Mouse (Mus musculus) kidney, embryonic 14.5 days (tissue): Measurements from ENCODE around the gene Sox2. TPM values are rescaled to one million over a fixed set of nuclear protein-coding genes. Genes with fewer than 3 reads are reported as not detected.

Experiments used
- ATAC-seq: fragments of 200-750 bp; cut with Nextera tagmentation; 2 replicates; pipeline ENCODE4 v1.8.0; 2017; ENCODE audit warnings: moderate number of reproducible peaks, mild to moderate bottlenecking, moderate TSS enrichment, moderate library complexity; ENCODE audit not compliant: low FRiP score, low TSS enrichment
- H3K27ac ChIP-seq: fragments of 300-500 bp; sonication (generic); 2 replicates; pipeline ENCODE4 v1.5.1; 2014; ENCODE audit warnings: low read depth, mild to moderate bottlenecking, low read length, moderate library complexity, mixed read lengths
- H3K27me3 ChIP-seq: fragments of 300-500 bp; sonication (generic); 2 replicates; pipeline ENCODE4 v1.6.1; 2014; ENCODE audit warnings: mild to moderate bottlenecking, low read length; ENCODE audit not compliant: control insufficient read depth, insufficient read depth
- H3K36me3 ChIP-seq: fragments of 300-500 bp; sonication (generic); 2 replicates; pipeline ENCODE4 v1.6.1; 2014; ENCODE audit warnings: low read length, mixed read lengths; ENCODE audit not compliant: control insufficient read depth, insufficient read depth
- H3K4me1 ChIP-seq: fragments of 300-500 bp; sonication (generic); 2 replicates; pipeline ENCODE4 v1.6.1; 2014; ENCODE audit warnings: low read length, mixed read lengths; ENCODE audit not compliant: control insufficient read depth, insufficient read depth
- H3K4me2 ChIP-seq: fragments of 300-500 bp; sonication (generic); replicated peaks from 2 replicates; pipeline ENCODE4 v1.6.1; 2014; ENCODE audit warnings: low read depth, mild to moderate bottlenecking, low read length
- H3K4me3 ChIP-seq: fragments of 300-500 bp; sonication (generic); 2 replicates; pipeline ENCODE4 v1.5.1; 2014; ENCODE audit warnings: mild to moderate bottlenecking, low read length
- H3K9ac ChIP-seq: fragments of 300-500 bp; sonication (generic); 2 replicates; pipeline ENCODE4 v1.6.1; 2014; ENCODE audit warnings: low read depth, mild to moderate bottlenecking, low read length, moderate library complexity
- H3K9me3 ChIP-seq: fragments of 300-500 bp; sonication (generic); 2 replicates; pipeline ENCODE4 v1.6.1; 2016; ENCODE audit warnings: low read length; ENCODE audit not compliant: control insufficient read depth
- WGBS: fragments of 180-500 bp; shearing (Covaris S2); extraction: QIAGEN DNeasy Blood & Tissue Kit; methylation state at CpG from one replicate; pipeline ENCODE4 v1.1.7; 2014; 5-methylcytosine and 5-hydroxymethylcytosine counted together
- polyA plus RNA-seq: library from polyadenylated mRNA; unstranded; fragments of >200 nt; fragmentation: Nextera tagmentation; extraction: Ambion mirVana; gene quantifications from 2 replicates; pipeline ENCODE4 v1.2.1, GENCODE M21; 2014

Gene Sox2
- polyA plus RNA-seq, 1 experiment from 2014 or later: not detected

GRCm38 (mm10) chr3:34650621-34651361 lies 586 bp downstream of the Sox2 start:
- Histone ChIP-seq H3K4me3 (peak overlapping the region; percentile 32), H3K9me3 (no peaks in the 10 kb centered on the region), H3K27me3 (peaks cover 86% of the 10 kb centered on the region), H3K4me1 (peaks cover 13% of the 10 kb centered on the region; the same call in 1 of the 2 replicates), H3K36me3 (no peaks in the 10 kb centered on the region), H3K9ac (no peak overlapping the region), H3K4me2 (peak overlapping the region; percentile 61), H3K27ac (no peak overlapping the region)
- peak; percentile 48 for ATAC-seq
- under 1% methylated on average over 66 of the region's 67 CpGs for WGBS

GRCm38 (mm10) chr3:34651486-34652170 lies 1.4 kb downstream of the Sox2 start:
- H3K27ac ChIP-seq: no peak overlapping the region
- H3K27me3 ChIP-seq: peaks cover 86% of the 10 kb centered on the region
- 2% methylated on average over 26 of the region's 26 CpGs for WGBS
- no peak for ATAC-seq
- H3K36me3 ChIP-seq: no peaks in the 10 kb centered on the region
- H3K4me2 ChIP-seq: no peak overlapping the region
- no peak overlapping the region for H3K4me3 ChIP-seq
- no peaks in the 10 kb centered on the region for H3K9me3 ChIP-seq
- H3K4me1 ChIP-seq: peaks cover 13% of the 10 kb centered on the region; the same call in 1 of the 2 replicates
- no peak overlapping the region for H3K9ac ChIP-seq

DNA sequence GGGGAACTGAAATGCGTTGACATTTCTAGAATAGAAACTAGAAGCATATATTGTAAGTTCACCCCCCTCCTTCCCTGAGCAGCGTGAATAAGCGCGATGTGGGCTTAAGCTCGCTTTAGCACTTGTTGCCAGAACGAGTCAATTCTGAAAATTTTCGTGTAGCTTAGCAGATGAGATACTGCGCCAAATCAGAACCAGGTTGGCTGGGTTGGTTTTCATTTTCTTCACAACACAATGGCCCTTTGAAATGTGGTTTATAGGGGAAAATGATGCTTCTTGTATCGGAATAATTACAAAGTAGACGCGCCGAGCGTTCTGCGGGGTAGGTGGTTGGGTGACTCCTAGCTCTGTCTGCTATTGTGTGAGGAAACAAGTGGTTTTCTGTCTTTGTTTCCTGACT lies 2.4 kb downstream of the Sox2 start:
- WGBS: 2% methylated on average over 14 of the region's 14 CpGs
- no peak overlapping the region for H3K4me2 ChIP-seq
- peaks cover 87% of the 10 kb centered on the region for H3K27me3 ChIP-seq
- no peak for ATAC-seq
- no peaks in the 10 kb centered on the region for H3K36me3 ChIP-seq
- H3K4me1 ChIP-seq: peaks cover 13% of the 10 kb centered on the region; the same call in 1 of the 2 replicates
- H3K9ac ChIP-seq: no peak overlapping the region
- no peaks in the 10 kb centered on the region for H3K9me3 ChIP-seq
- H3K27ac ChIP-seq: no peak overlapping the region
- no peak overlapping the region for H3K4me3 ChIP-seq

GRCm38 (mm10) chr3:34653235-34653976 lies 3.2 kb downstream of the Sox2 start:
- H3K4me3 ChIP-seq: no peak overlapping the region
- WGBS: under 1% methylated on average over 26 of the region's 26 CpGs
- no peak overlapping the region for H3K27ac ChIP-seq
- peaks cover 13% of the 10 kb centered on the region; the same call in 1 of the 2 replicates for H3K4me1 ChIP-seq
- no peaks in the 10 kb centered on the region for H3K36me3 ChIP-seq
- no peak overlapping the region for H3K4me2 ChIP-seq
- H3K9ac ChIP-seq: no peak overlapping the region
- peaks cover 89% of the 10 kb centered on the region for H3K27me3 ChIP-seq
- H3K9me3 ChIP-seq: no peaks in the 10 kb centered on the region
- no peak for ATAC-seq

GRCm38 (mm10) chr3:34653977-34654500 lies 3.8 kb downstream of the Sox2 start:
- 2% methylated on average over 9 of the region's 9 CpGs for WGBS
- H3K4me3 ChIP-seq: no peak overlapping the region

DNA sequence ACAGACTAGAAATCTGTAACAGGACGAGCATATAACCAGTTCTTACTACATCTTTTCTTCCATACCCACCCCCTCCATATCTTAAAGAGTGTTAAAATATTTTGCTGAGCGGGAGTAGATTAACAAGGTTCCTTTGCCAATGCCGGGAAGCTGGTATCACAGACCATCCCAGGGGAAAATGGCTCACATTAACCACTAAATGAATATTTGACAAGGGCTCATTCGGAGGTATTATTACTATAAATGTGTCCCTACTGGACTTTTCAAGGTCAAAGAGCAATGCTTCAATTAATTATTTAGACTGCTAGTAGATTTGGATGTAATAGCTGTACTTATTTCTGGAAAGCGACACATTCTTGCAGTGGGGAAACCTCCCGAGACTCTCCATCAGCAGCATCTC lies 4.6 kb downstream of the Sox2 start:
- H3K4me2 ChIP-seq: no peak overlapping the region

More at GRCm38 (mm10) chr3:34653977-34654500, 3.8 kb downstream of the Sox2 start:
- ATAC-seq: no peak
- Histone ChIP-seq H3K4me1 (peaks cover 9% of the 10 kb centered on the region; the same call in 1 of the 2 replicates), H3K4me2 (no peak overlapping the region), H3K27ac (no peak overlapping the region), H3K27me3 (peaks cover 89% of the 10 kb centered on the region), H3K9me3 (no peaks in the 10 kb centered on the region), H3K36me3 (no peaks in the 10 kb centered on the region), H3K9ac (no peak overlapping the region)

DNA sequence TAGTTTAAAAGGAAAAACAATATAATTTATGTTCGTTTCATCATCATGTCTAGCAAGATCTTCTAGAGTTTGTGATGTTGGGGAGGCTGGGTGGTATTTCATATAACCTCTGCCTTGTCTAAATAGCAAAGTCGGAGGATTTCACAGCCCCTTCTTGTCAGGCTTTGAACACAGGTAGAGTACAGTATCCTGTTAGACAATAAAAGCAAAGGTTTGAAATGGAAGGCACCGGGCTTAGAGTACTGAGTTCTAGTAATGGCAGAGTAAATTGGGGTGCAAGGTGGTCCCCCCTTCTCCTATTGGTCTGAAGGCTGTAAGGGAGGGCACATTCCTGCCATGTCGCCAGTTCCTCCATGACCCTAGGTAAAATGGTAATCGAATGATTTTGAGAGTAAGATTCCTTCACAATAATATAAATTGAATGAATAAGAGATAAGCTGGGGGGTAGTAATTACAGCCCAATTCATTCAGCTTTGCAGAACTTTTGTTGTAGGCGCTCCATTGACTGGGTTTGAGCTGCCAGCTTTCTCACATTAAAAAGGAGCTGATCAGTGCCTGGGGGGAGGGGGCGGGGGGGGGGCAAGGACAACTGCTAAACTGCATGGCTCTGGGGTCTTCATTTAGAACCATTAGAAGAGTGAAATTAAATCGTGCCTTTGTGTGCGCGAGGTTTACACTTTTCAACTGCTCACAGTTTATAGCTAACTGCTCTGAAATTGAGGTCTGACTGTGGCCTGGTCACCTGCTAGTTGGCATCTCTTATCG lies 5.3 kb downstream of the Sox2 start:
- ATAC-seq: no peak
- Histone ChIP-seq H3K27ac (no peak overlapping the region), H3K4me1 (no peaks in the 10 kb centered on the region), H3K4me3 (no peak overlapping the region), H3K9me3 (no peaks in the 10 kb centered on the region), H3K4me2 (no peak overlapping the region), H3K27me3 (peaks cover 89% of the 10 kb centered on the region), H3K9ac (no peak overlapping the region), H3K36me3 (no peaks in the 10 kb centered on the region)
- WGBS: 10% methylated on average over 11 of the region's 11 CpGs

More for the DNA sequence above, 4.6 kb downstream of the Sox2 start:
- Histone ChIP-seq H3K9me3 (no peaks in the 10 kb centered on the region), H3K27me3 (peaks cover 89% of the 10 kb centered on the region), H3K4me1 (peaks cover 5% of the 10 kb centered on the region; the same call in 1 of the 2 replicates), H3K27ac (no peak overlapping the region), H3K9ac (no peak overlapping the region), H3K4me3 (no peak overlapping the region), H3K36me3 (no peaks in the 10 kb centered on the region)
- 32% methylated on average over 6 of the region's 6 CpGs for WGBS
- no peak for ATAC-seq

- no peaks in the 10 kb centered on the region for H3K36me3 ChIP-seq
- H3K27me3 ChIP-seq: peaks cover 89% of the 10 kb centered on the region
- H3K4me2 ChIP-seq: no peak overlapping the region
- no peaks in the 10 kb centered on the region for H3K9me3 ChIP-seq
- H3K4me1 ChIP-seq: no peaks in the 10 kb centered on the region
- WGBS: 17% methylated on average over 3 of the region's 3 CpGs
- H3K9ac ChIP-seq: no peak overlapping the region
- H3K4me3 ChIP-seq: no peak overlapping the region
- no peak for ATAC-seq
- no peak overlapping the region for H3K27ac ChIP-seq
These were observed 5.9 kb downstream of the Sox2 start for GRCm38 (mm10) chr3:34656153-34656552.
